Mouse (Mus musculus) megakaryocyte, embryonic 14.5 days (primary cell): Measurements from ENCODE around the gene Tns3.

ENCODE experiments used
- FLI1 ChIP-seq: IDR thresholded peaks from 2 replicates; pipeline ENCODE4 v1.6.1; 2012; ENCODE audit warnings: low read length, inconsistent platforms, mixed read lengths
- GATA1 ChIP-seq: IDR thresholded peaks from 3 replicates; pipeline ENCODE4 v1.6.1; 2012; ENCODE audit warnings: mixed read lengths, low read length, inconsistent platforms, borderline replicate concordance

GRCm38 (mm10) chr11:8624179-8624886 lies 40.0 kb downstream of the Tns3 start:
- TF ChIP-seq GATA1 (no peak), FLI1 (no peak)
